Mouse (Mus musculus) macrophage (primary cell): ENCODE data around the gene Tspan6. TPM values are rescaled to one million over a fixed set of nuclear protein-coding genes. Genes with fewer than 3 reads are reported as not detected.

ENCODE experiments used
- H3K27ac ChIP-seq: fragments of 350-480 bp; formaldehyde crosslinking; 2 replicates; pipeline ENCODE4 v1.9.0; 2021
- H3K36me3 ChIP-seq: fragments of 350-480 bp; formaldehyde crosslinking; 2 replicates; pipeline ENCODE4 v1.9.0; 2021; ENCODE audit errors: inconsistent target
- H3K4me3 ChIP-seq: fragments of 350-480 bp; formaldehyde crosslinking; 2 replicates; pipeline ENCODE4 v1.9.0; 2021; ENCODE audit errors: inconsistent target
- H3K79me2 ChIP-seq: fragments of 350-480 bp; formaldehyde crosslinking; 2 replicates; pipeline ENCODE4 v1.9.0; 2021; ENCODE audit errors: inconsistent target
- WGBS: methylation state at CpG from one replicate; pipeline ENCODE4 v1.1.7; 2026; ENCODE audit warnings: inconsistent platforms; ENCODE audit not compliant: missing documents; 5-methylcytosine and 5-hydroxymethylcytosine counted together
- polyA plus RNA-seq: library from polyadenylated mRNA; stranded (reverse); fragments of 250-400 nt; gene quantifications from 3 replicates; pipeline ENCODE4 v1.2.4, GENCODE M21; 2018; ENCODE audit warnings: inconsistent platforms
- total RNA-seq, 78 experiments: library from RNA; depleted of rRNA; stranded (reverse); fragments of 250-400 nt; gene quantifications; 1 replicate in 9 of 78; 2 replicates in 24 of 78; 3 replicates in 43 of 78; 4 replicates in 2 of 78; pipeline ENCODE4 v1.2.4; 2018; ENCODE audit warnings: inconsistent platforms in 56 of 78

Gene Tspan6
- total RNA-seq (2018; cell fraction: chromatin; rRNA removed) = 1 to 10 TPM in 1 of 26 experiments, not detected in 25; 3.9 TPM
- total RNA-seq (2018; cell fraction: cytosol; rRNA removed) = not detected
- under 1 TPM in 1 of 26 experiments, not detected in 25; 0.89 TPM for total RNA-seq (2018; cell fraction: nucleus; rRNA removed)
- not detected in 3 replicates for polyA plus RNA-seq

GRCm38 (mm10) chrX:133898014-133898542 lies at the start of gene Tspan6:
Gene Tspan6, minus strand, starts transcription at chrX:133898429.
- WGBS = 17% methylated on average over 32 of the region's 33 CpGs
- no peaks in the 10 kb centered on the region for H3K36me3 ChIP-seq
- no peaks in the 10 kb centered on the region for H3K79me2 ChIP-seq
- no peak within 1 kb of the TSS for H3K4me3 ChIP-seq
- H3K27ac ChIP-seq = no peak within 1 kb of the TSS

GRCm38 (mm10) chrX:133947427-133947826 lies 49.2 kb upstream of the Tspan6 start:
- 51% methylated on average over 3 of the region's 3 CpGs for WGBS
- H3K36me3 ChIP-seq = no peaks in the 10 kb centered on the region
- H3K27ac ChIP-seq = no peak overlapping the region
- no peaks in the 10 kb centered on the region for H3K79me2 ChIP-seq
- no peak overlapping the region for H3K4me3 ChIP-seq

GRCm38 (mm10) chrX:133939561-133939960 lies 41.3 kb upstream of the Tspan6 start:
- WGBS = 86% methylated on average over 1 of the region's 1 CpGs
- Histone ChIP-seq H3K4me3 (no peak overlapping the region), H3K79me2 (no peaks in the 10 kb centered on the region), H3K36me3 (no peaks in the 10 kb centered on the region), H3K27ac (no peak overlapping the region)

GRCm38 (mm10) chrX:133936605-133937225 lies 38.5 kb upstream of the Tspan6 start:
- Histone ChIP-seq H3K27ac (no peak overlapping the region), H3K79me2 (no peaks in the 10 kb centered on the region), H3K4me3 (no peak overlapping the region), H3K36me3 (no peaks in the 10 kb centered on the region)
- WGBS = 81% methylated on average over 4 of the region's 4 CpGs

- Histone ChIP-seq H3K79me2 (no peaks in the 10 kb centered on the region), H3K36me3 (no peaks in the 10 kb centered on the region), H3K4me3 (no peak overlapping the region), H3K27ac (no peak overlapping the region)
- WGBS = 65% methylated on average over 11 of the region's 12 CpGs
Measured at GRCm38 (mm10) chrX:133931302-133932013, 33.2 kb upstream of the Tspan6 start.

GRCm38 (mm10) chrX:133926760-133927159 lies 28.5 kb upstream of the Tspan6 start:
- H3K27ac ChIP-seq = no peak overlapping the region
- no peaks in the 10 kb centered on the region for H3K36me3 ChIP-seq
- H3K4me3 ChIP-seq = no peak overlapping the region
- no peaks in the 10 kb centered on the region for H3K79me2 ChIP-seq
- WGBS = 45% methylated on average over 5 of the region's 5 CpGs

GRCm38 (mm10) chrX:133921187-133921586 lies 23.0 kb upstream of the Tspan6 start:
- no peak overlapping the region for H3K4me3 ChIP-seq
- H3K79me2 ChIP-seq = no peaks in the 10 kb centered on the region
- no peaks in the 10 kb centered on the region for H3K36me3 ChIP-seq
- no peak overlapping the region for H3K27ac ChIP-seq
- 39% methylated on average over 4 of the region's 4 CpGs for WGBS

GRCm38 (mm10) chrX:133914219-133914618 lies 16.0 kb upstream of the Tspan6 start:
- 71% methylated on average over 7 of the region's 7 CpGs for WGBS
- H3K27ac ChIP-seq = no peak overlapping the region
- H3K4me3 ChIP-seq = no peak overlapping the region
- no peaks in the 10 kb centered on the region for H3K36me3 ChIP-seq
- H3K79me2 ChIP-seq = no peaks in the 10 kb centered on the region

GRCm38 (mm10) chrX:133913006-133913405 lies 14.8 kb upstream of the Tspan6 start:
- no peak overlapping the region for H3K27ac ChIP-seq
- no peaks in the 10 kb centered on the region for H3K79me2 ChIP-seq
- no peaks in the 10 kb centered on the region for H3K36me3 ChIP-seq
- no peak overlapping the region for H3K4me3 ChIP-seq
- 86% methylated on average over 2 of the region's 3 CpGs for WGBS

- Histone ChIP-seq H3K36me3 (no peaks in the 10 kb centered on the region), H3K4me3 (no peak overlapping the region), H3K27ac (no peak overlapping the region), H3K79me2 (no peaks in the 10 kb centered on the region)
- WGBS = 84% methylated on average over 10 of the region's 10 CpGs
Measured at GRCm38 (mm10) chrX:133911397-133912103, 13.3 kb upstream of the Tspan6 start.

GRCm38 (mm10) chrX:133908261-133908660 lies 10.0 kb upstream of the Tspan6 start, which contains the start of gene Srpx2:
Gene Srpx2, plus strand, starts transcription at chrX:133908426.
- 60% methylated on average over 3 of the region's 3 CpGs for WGBS
- H3K27ac ChIP-seq = no peak within 1 kb of the TSS
- H3K4me3 ChIP-seq = no peak within 1 kb of the TSS
- no peaks in the 10 kb centered on the region for H3K79me2 ChIP-seq
- no peaks in the 10 kb centered on the region for H3K36me3 ChIP-seq

- WGBS = 90% methylated on average over 4 of the region's 5 CpGs
- H3K4me3 ChIP-seq = no peak overlapping the region
- no peaks in the 10 kb centered on the region for H3K36me3 ChIP-seq
- no peaks in the 10 kb centered on the region for H3K79me2 ChIP-seq
- no peak overlapping the region for H3K27ac ChIP-seq
Measured at GRCm38 (mm10) chrX:133888111-133888510, 10.1 kb downstream of the Tspan6 start.

GRCm38 (mm10) chrX:133887308-133887707 lies 10.9 kb downstream of the Tspan6 start:
- no peak overlapping the region for H3K4me3 ChIP-seq
- H3K36me3 ChIP-seq = no peaks in the 10 kb centered on the region
- WGBS = 41% methylated on average over 3 of the region's 3 CpGs
- no peak overlapping the region for H3K27ac ChIP-seq
- H3K79me2 ChIP-seq = no peaks in the 10 kb centered on the region

- Histone ChIP-seq H3K36me3 (no peaks in the 10 kb centered on the region), H3K4me3 (no peak overlapping the region), H3K27ac (no peak overlapping the region), H3K79me2 (no peaks in the 10 kb centered on the region)
- 23% methylated on average over 6 of the region's 6 CpGs for WGBS
Measured at GRCm38 (mm10) chrX:133869743-133870142, 28.5 kb downstream of the Tspan6 start.
